Comparison of ENCODE assay signal across 20 mouse cellular contexts in the genomic region with DNA sequence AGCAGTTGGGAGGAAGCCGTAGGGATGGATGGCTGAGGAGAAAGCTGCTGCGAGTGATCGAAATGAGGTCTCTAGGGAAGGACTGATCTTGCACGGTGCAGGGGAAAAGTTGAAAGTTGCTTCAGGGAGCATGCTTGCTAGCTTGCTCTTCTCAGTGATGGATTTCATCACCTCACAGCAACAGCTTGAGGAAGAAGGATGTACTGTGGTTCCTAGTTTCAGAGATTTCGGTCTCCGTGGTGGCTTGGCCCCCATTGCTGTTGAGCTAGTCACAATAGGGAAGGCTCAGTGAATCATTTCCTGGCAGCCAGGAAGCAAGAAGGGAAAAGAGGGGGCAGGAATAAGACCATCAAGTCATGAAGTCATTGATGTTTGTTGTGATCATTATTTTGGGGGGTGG. TPM values are rescaled to one million over a fixed set of nuclear protein-coding genes. Genes with fewer than 3 reads are reported as not detected.
"Had no signal": no experiment of that assay in that cellular context is flagged by ENCODE, and none has a peak within 500 bp of the region (broad histone marks: within the 10 kb centered on the region; RNA-seq: fewer than 3 reads in every experiment).

No protein-coding gene starts in this region.

- H3K27ac ChIP-seq: kidney, embryonic 15.5 days; left cerebral cortex, adult 2 months; liver, embryonic 13.5 days; macrophage; neural tube, embryonic 12.5 days; neural tube, embryonic 15.5 days; stomach, embryonic 15.5 days had no signal

- DNase-seq: kidney, postnatal 10 days; kidney, postnatal 36 days; layer of hippocampus, postnatal 36 days; liver, embryonic 13.5 days; lung, adult 2 months; midbrain, embryonic 14.5 days; retina, postnatal 1 day; right cerebral cortex, postnatal 25 days; spleen, adult 18-20 months; thymus, postnatal 36 days had no signal

- H3K9ac ChIP-seq: kidney, embryonic 15.5 days; liver, embryonic 13.5 days; neural tube, embryonic 12.5 days; neural tube, embryonic 15.5 days; stomach, embryonic 15.5 days had no signal

- H3K4me3 ChIP-seq: left cerebral cortex, adult 2 months; liver, embryonic 13.5 days; neural tube, embryonic 12.5 days; neural tube, embryonic 15.5 days; stomach, embryonic 15.5 days had no signal

- H3K36me3 ChIP-seq: liver, embryonic 13.5 days; stomach, embryonic 15.5 days had no signal

- H3K9me3 ChIP-seq: kidney, embryonic 15.5 days; liver, embryonic 13.5 days; neural tube, embryonic 12.5 days; neural tube, embryonic 15.5 days; stomach, embryonic 15.5 days had no signal

- H3K4me2 ChIP-seq: liver, embryonic 13.5 days; midbrain, embryonic 11.5 days had no signal

RNA-seq across cellular contexts. Expression of a gene that starts 12.5 kb away (rescaled TPM):
- total RNA-seq: liver, adult 2 months had no signal
- polyA plus RNA-seq: limb, embryonic 11.5 days; liver, embryonic 16.5 days; macrophage had no signal

RNA-seq across cellular contexts. Expression of a gene that starts 56.2 kb away (rescaled TPM):
- polyA plus RNA-seq: macrophage had no signal
